Mouse (Mus musculus) left cerebral cortex, adult 11 months (tissue): ENCODE results near the gene Gm49394.

Experiments used
- DNase-seq: peaks from one replicate; pipeline ENCODE4 v3.0.0; 2022; ENCODE audit warnings: low spot score

Gm49394 gene

DNA sequence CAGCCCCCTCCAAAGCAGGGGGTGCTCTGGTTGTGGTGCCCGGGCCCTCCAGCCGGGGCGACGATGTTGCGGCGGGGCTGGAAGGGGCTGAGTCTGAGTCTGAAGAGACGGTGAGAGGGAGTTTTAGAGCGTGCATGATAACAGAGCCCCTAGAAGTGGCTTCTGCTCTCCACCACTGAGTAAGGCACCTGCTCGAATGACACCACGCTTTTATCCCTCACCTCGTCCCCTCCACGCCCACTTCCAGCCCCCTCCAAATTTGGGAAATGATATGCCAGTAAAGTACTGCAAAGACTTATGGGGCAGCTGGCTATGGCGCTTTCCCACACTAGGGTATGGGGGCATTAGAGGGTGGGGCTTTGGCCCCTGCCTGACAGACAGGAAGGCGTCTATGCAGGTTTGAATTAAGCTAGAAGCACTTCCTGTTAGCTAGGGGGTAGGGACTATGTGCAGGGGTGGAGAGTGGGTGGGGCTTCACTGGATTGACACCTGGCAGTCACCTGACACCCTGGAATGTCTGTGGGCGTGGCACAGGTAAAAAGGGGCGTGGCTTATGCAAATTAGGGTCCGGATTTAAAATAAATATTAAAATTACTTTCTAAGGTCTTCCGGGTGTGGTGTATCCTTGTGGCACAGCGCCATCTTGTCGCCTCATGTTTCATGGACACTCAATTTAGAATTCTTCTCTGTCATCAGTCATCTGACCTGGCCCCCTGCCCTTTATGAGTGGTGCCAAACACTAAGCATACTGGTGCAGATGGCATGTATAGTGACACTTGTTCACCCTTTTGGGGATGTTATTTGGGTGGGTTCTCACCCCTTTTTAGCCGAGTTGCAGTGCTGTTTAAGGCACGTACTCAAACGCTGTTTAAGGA, at the start of gene Gm49394:
Gene Gm49394 (minus strand): TSS at position 192 of the 875 bp plus-strand sequence.
- no peak for DNase-seq

- DNase-seq = no peak
These were observed 45.2 kb upstream of the Gm49394 start for GRCm38 (mm10) chr7:142714783-142715498.

GRCm38 (mm10) chr7:142706873-142707272, 37.1 kb upstream of the Gm49394 start:
- no peak for DNase-seq

- DNase-seq = no peak
These were observed 29.7 kb upstream of the Gm49394 start for GRCm38 (mm10) chr7:142699334-142699860.

GRCm38 (mm10) chr7:142678611-142679010, 8.9 kb upstream of the Gm49394 start:
- DNase-seq = no peak

- DNase-seq = peak; percentile 15
These were observed 5.9 kb upstream of the Gm49394 start for GRCm38 (mm10) chr7:142675644-142676043.

- no peak for DNase-seq
These were observed 5.4 kb upstream of the Gm49394 start for GRCm38 (mm10) chr7:142675141-142675540.

- DNase-seq = peak; percentile 16
These were observed 2.4 kb upstream of the Gm49394 start for GRCm38 (mm10) chr7:142672120-142672519.

DNA sequence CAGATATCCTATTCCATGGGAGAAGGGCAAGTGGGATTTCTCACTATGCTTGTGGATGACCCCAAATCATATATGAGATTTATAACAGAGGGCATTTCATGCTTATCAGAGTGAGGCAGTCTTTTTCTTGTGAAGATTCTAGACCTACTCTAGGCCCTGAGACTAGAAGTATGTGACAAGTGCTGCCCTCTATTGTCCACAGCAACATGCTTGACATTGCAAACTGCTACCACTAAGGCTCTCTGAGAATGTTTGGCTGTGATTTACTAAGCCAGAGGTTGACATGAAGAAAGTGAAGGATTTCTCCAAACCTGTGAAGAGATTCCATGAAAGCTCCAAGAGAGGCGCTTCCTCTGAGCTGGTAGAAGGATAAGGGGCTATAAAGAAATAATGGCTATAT, 1.3 kb upstream of the Gm49394 start:
- no peak for DNase-seq

- no peak for DNase-seq
These were observed 1.4 kb downstream of the Gm49394 start for GRCm38 (mm10) chr7:142668328-142668727.

DNA sequence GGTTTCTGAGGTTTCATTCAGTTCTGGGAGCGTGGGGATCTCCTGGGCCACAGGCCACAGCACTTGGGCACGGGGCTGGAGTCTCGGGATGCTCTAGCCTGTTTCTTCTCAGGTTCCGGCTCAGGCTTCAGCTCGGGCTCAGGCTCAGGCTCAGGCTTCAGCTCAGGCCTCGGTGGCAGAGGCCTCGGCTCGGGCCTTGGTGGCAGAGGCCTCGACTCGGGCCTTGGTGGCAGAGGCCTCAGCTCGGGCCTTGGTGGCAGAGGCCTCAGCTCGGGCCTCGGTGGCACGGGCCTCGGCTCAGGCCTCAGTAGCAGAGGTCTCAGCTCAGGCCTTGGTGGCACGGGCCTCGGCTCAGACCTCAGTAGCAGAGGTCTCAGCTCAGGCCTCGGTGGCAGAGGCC, 2.2 kb downstream of the Gm49394 start:
- DNase-seq = no peak

- DNase-seq = no peak
These were observed 3.1 kb downstream of the Gm49394 start, which contains the start of gene Igf2 for GRCm38 (mm10) chr7:142666659-142667058. TSS of gene Igf2 (minus strand) at chr7:142666816.

DNA sequence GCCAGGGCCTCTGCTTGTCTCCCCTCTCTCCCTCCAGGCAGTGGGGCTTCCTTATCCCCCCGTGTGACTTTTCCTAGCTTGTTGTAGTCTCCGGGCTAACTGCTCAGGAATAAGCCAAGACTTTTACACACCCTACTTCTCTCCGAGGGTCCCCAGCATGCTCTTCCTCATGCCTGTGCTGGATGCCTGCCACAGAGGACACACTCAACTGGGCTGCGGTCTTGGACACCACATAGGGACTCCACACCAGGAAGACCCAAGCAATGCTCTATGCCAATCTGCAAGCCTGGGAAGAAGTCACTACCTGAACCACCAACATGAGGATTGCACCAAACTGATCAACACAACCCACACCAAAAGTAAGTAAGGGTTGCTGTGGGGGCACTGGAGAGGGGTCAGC, 3.6 kb downstream of the Gm49394 start:
- DNase-seq = no peak

GRCm38 (mm10) chr7:142665364-142665763, 4.4 kb downstream of the Gm49394 start:
- DNase-seq = no peak

- no peak for DNase-seq
These were observed 5.2 kb downstream of the Gm49394 start for GRCm38 (mm10) chr7:142664465-142665029.

- no peak for DNase-seq
These were observed 5.8 kb downstream of the Gm49394 start for GRCm38 (mm10) chr7:142663931-142664421.

- no peak for DNase-seq
These were observed 6.6 kb downstream of the Gm49394 start for GRCm38 (mm10) chr7:142663151-142663550.

- no peak for DNase-seq
These were observed 7.9 kb downstream of the Gm49394 start for GRCm38 (mm10) chr7:142661811-142662210.

DNA sequence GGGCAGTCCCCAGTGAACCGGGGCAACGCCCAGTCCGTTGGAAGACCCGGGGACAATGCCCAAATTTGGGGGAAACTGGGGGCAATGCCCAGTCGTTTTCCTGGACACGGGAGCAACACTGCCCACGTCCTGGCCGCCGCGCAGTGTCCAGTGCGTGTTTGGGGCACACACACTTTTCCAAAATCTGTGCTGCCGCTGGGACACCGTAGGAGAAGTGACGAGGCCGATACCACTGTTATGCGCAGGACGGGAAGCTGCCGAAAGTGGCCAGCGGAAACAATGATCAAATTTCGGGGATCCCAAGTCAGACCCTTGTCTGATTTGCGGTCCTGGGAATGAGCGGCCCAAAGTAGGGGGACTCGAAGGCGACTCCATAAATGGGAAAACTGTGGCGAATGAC, 8.7 kb downstream of the Gm49394 start:
- DNase-seq = no peak

- no peak for DNase-seq
These were observed 9.1 kb downstream of the Gm49394 start for GRCm38 (mm10) chr7:142660651-142660945.

DNA sequence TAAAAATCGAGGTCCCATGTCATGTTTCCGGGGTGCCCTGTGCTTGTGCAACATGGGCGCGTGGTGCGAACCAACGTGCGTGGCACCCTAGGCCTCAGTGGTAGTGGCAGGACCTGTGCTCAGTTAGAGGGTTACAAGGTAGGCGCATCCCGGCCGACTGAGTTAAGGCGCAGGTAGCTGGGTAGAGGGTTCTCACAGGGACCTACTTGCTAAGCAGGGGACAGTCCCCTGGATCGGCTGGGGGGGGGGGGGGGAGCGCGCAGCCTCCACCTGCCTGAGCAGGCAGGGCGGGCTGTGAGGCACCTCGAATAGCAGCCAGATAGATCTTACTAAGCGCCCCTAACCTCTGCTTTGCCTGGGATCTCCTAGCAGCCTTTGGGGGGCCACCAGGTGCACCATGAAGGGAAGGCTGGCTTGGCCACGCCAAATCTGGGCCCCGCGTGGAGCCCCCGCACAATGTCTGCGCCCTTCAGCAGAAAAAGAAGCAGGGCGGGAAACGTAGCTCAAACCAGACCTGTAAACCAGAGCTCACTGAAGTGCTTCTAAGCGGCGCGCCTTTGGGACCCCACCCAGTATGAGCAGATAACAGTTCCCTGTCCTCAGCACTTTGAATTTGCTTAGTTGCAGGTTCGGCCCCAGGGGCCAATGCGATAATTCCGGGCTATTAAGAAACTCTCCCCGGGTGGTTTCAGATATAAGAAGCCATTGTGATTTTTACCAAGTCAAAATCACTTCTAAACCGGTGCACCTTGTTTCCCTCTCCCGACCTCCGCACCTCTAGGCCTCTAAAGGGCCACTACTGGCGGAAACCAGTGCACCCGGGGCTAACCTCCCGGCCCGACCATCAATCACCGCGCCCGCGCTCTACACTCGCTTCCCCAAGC, 9.7 kb downstream of the Gm49394 start:
- DNase-seq = no peak
